Mouse (Mus musculus) bone marrow macrophage, adult 2 months (primary cell): ENCODE data around the gene Fgfr2.

Experiments used
- CTCF ChIP-seq: IDR thresholded peaks from 2 replicates; pipeline ENCODE4 v1.5.1; 2012; ENCODE audit warnings: low read depth, mild to moderate bottlenecking, low read length, moderate library complexity
- POLR2A ChIP-seq: IDR thresholded peaks from 2 replicates; pipeline ENCODE4 v1.6.1; 2012; ENCODE audit warnings: mild to moderate bottlenecking, low read depth, low read length, borderline replicate concordance

DNA sequence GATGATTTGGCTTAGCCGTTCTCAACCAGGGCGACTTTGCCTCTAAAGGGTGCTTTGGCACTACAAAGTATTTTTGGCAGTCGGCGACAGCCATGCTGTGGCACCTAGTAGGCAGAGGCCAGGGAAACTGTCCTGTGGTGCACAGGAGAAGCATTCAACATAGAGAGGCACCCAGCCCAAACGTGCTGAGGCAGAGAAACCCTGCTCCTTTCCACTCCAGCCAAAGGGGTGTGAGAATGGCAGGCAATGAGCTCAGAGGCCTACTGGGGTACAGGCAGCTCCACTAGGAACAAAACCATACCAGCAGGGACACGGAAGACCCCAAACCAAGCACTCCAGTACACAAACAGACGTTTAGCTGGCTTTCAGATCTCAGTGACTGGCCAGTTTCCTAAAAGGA lies 2583.0 kb downstream of the Fgfr2 start:
- no peak for TF ChIP-seq POLR2A
- no peak for TF ChIP-seq CTCF
